Mouse (Mus musculus) MEL (cell line): Measurements from ENCODE around the gene Psmb4. TPM values are rescaled to one million over a fixed set of nuclear protein-coding genes. Genes with fewer than 3 reads are reported as not detected.

Experiments used
- DNase-seq: peaks from one replicate; pipeline ENCODE4 v3.0.0; 2011; ENCODE audit warnings: low read depth, low spot score
- H3K27ac ChIP-seq: 2 replicates; pipeline ENCODE4 v1.5.1; 2012; ENCODE audit warnings: low read depth, mild to moderate bottlenecking, control low read depth, low read length, moderate library complexity; ENCODE audit not compliant: control insufficient read depth
- H3K27me3 ChIP-seq, 2 experiments: fragments of 150-350 bp in 1 of 2; sonication (generic) in 1 of 2; 2 replicates each; pipeline ENCODE4 v1.6.1; 2012; ENCODE audit warnings: low read length in 2 of 2, mild to moderate bottlenecking in 2 of 2, improper control_type of control experiment in 1 of 2, moderate library complexity in 1 of 2; ENCODE audit not compliant: insufficient read depth in 2 of 2, control insufficient read depth in 1 of 2
- H3K36me3 ChIP-seq, 2 experiments: 2 replicates each; pipeline ENCODE4 v1.6.1; 2012 to 2014; ENCODE audit warnings: low read length in 2 of 2, improper control_type of control experiment in 1 of 2, inconsistent platforms in 1 of 2, mild to moderate bottlenecking in 1 of 2; ENCODE audit not compliant: insufficient read depth in 2 of 2, control insufficient read depth in 1 of 2
- H3K4me1 ChIP-seq, 2 experiments: fragments of 150-350 bp in 1 of 2; sonication (generic) in 1 of 2; 2 replicates each; pipeline ENCODE4 v1.6.1; 2012; ENCODE audit warnings: low read length in 2 of 2, improper control_type of control experiment in 1 of 2, mild to moderate bottlenecking in 1 of 2; ENCODE audit not compliant: insufficient read depth in 2 of 2, control insufficient read depth in 1 of 2
- H3K4me3 ChIP-seq, 2 experiments: fragments of 150-350 bp in 1 of 2; sonication (generic) in 1 of 2; 2 replicates each; pipeline ENCODE4 v1.5.1; 2012; ENCODE audit warnings: low read depth in 2 of 2, low read length in 2 of 2, mild to moderate bottlenecking in 2 of 2, moderate library complexity in 2 of 2, control low read depth in 1 of 2, improper control_type of control experiment in 1 of 2; ENCODE audit not compliant: control insufficient read depth in 1 of 2, insufficient read depth in 1 of 2
- H3K79me2 ChIP-seq: 2 replicates; pipeline ENCODE4 v1.6.1; 2012; ENCODE audit warnings: mild to moderate bottlenecking, low read length, moderate library complexity; ENCODE audit not compliant: control insufficient read depth, poor library complexity, insufficient read depth
- H3K9ac ChIP-seq: 2 replicates; pipeline ENCODE4 v1.6.1; 2012; ENCODE audit warnings: low read depth, mild to moderate bottlenecking, control low read depth, low read length, moderate library complexity; ENCODE audit not compliant: control insufficient read depth, poor library complexity, severe bottlenecking
- H3K9me3 ChIP-seq: fragments of 150-350 bp; sonication (generic); replicated peaks from 2 replicates; pipeline ENCODE4 v1.6.1; 2012; ENCODE audit warnings: mild to moderate bottlenecking, low read length, improper control_type of control experiment, moderate library complexity; ENCODE audit not compliant: insufficient read depth
- BHLHE40 ChIP-seq: IDR thresholded peaks from 2 replicates; pipeline ENCODE4 v1.6.1; 2012; ENCODE audit warnings: low read depth, mild to moderate bottlenecking, inconsistent platforms, low read length, improper control_type of control experiment, borderline replicate concordance
- CHD1 ChIP-seq: IDR thresholded peaks from 2 replicates; pipeline ENCODE4 v1.6.1; 2012; ENCODE audit warnings: low read depth, mild to moderate bottlenecking, inconsistent platforms, low read length, improper control_type of control experiment
- CHD2 ChIP-seq: IDR thresholded peaks from 2 replicates; pipeline ENCODE4 v1.6.1; 2011; ENCODE audit warnings: low read length, improper control_type of control experiment
- CTCF ChIP-seq, 3 experiments: IDR thresholded peaks in 2 of 3; conservative IDR thresholded peaks in 1 of 3; 2 replicates each; pipeline ENCODE4 v1.5.1; 2011 to 2012; ENCODE audit warnings: low read length in 3 of 3, low read depth in 2 of 3, mild to moderate bottlenecking in 2 of 3, improper control_type of control experiment in 1 of 3, inconsistent platforms in 1 of 3, mixed read lengths in 1 of 3, moderate library complexity in 1 of 3; ENCODE audit not compliant: control insufficient read depth in 1 of 3, insufficient read depth in 1 of 3, poor library complexity in 1 of 3, severe bottlenecking in 1 of 3
- ELF1 ChIP-seq: IDR thresholded peaks from 2 replicates; pipeline ENCODE4 v1.6.1; 2014; ENCODE audit warnings: low read depth, mild to moderate bottlenecking, inconsistent platforms, low read length, improper control_type of control experiment, moderate library complexity
- EP300 ChIP-seq, 2 experiments: IDR thresholded peaks; 2 replicates each; pipeline ENCODE4 v1.6.1; 2011; ENCODE audit warnings: improper control_type of control experiment in 2 of 2, low read length in 2 of 2, low read depth in 1 of 2, mild to moderate bottlenecking in 1 of 2
- ETS1 ChIP-seq: IDR thresholded peaks from 2 replicates; pipeline ENCODE4 v1.6.1; 2012; ENCODE audit warnings: low read depth, mild to moderate bottlenecking, inconsistent platforms, low read length, improper control_type of control experiment, moderate library complexity
- GABPA ChIP-seq: IDR thresholded peaks from 2 replicates; pipeline ENCODE4 v1.6.1; 2012; ENCODE audit warnings: low read depth, mild to moderate bottlenecking, inconsistent platforms, low read length, improper control_type of control experiment, moderate library complexity
- GATA1 ChIP-seq: IDR thresholded peaks from 2 replicates; pipeline ENCODE4 v1.6.1; 2011; ENCODE audit warnings: low read depth, low read length, improper control_type of control experiment
- HCFC1 ChIP-seq: IDR thresholded peaks from 2 replicates; pipeline ENCODE4 v1.6.1; 2012; ENCODE audit warnings: low read depth, mild to moderate bottlenecking, inconsistent platforms, low read length, improper control_type of control experiment, moderate library complexity
- JUND ChIP-seq: IDR thresholded peaks from 2 replicates; pipeline ENCODE4 v1.6.1; 2011; ENCODE audit warnings: low read depth, mild to moderate bottlenecking, improper control_type of control experiment, low read length
- KAT2A ChIP-seq: conservative IDR thresholded peaks from 2 replicates; pipeline ENCODE4 v1.6.1; 2012; ENCODE audit warnings: low read depth, low read length, improper control_type of control experiment, inconsistent platforms
- MAFK ChIP-seq: IDR thresholded peaks from 2 replicates; pipeline ENCODE4 v1.6.1; 2011; ENCODE audit warnings: low read depth, mild to moderate bottlenecking, low read length, improper control_type of control experiment, borderline replicate concordance
- MAZ ChIP-seq: IDR thresholded peaks from 2 replicates; pipeline ENCODE4 v1.6.1; 2012; ENCODE audit warnings: low read depth, mild to moderate bottlenecking, inconsistent platforms, low read length, improper control_type of control experiment
- MEF2A ChIP-seq: IDR thresholded peaks from 2 replicates; pipeline ENCODE4 v1.6.1; 2014; ENCODE audit warnings: low read depth, mild to moderate bottlenecking, inconsistent platforms, low read length, improper control_type of control experiment; ENCODE audit not compliant: poor library complexity, insufficient replicate concordance, severe bottlenecking; ENCODE audit errors: extremely low read depth
- MYB ChIP-seq: IDR thresholded peaks from 2 replicates; pipeline ENCODE4 v1.6.1; 2011; ENCODE audit warnings: mild to moderate bottlenecking, low read depth, low read length, improper control_type of control experiment
- MYC ChIP-seq: IDR thresholded peaks from 2 replicates; pipeline ENCODE4 v1.6.1; 2011; ENCODE audit warnings: low read depth, mild to moderate bottlenecking, low read length, improper control_type of control experiment, moderate library complexity
- NELFE ChIP-seq: IDR thresholded peaks from 2 replicates; pipeline ENCODE4 v1.6.1; 2011; ENCODE audit warnings: low read depth, low read length, improper control_type of control experiment
- POLR2AphosphoS5 ChIP-seq: IDR thresholded peaks from 2 replicates; pipeline ENCODE4 v1.6.1; 2012; ENCODE audit warnings: low read depth, borderline replicate concordance, mild to moderate bottlenecking, inconsistent platforms, low read length, moderate library complexity, mixed read lengths
- SIN3A ChIP-seq: IDR thresholded peaks from 2 replicates; pipeline ENCODE4 v1.6.1; 2012; ENCODE audit warnings: low read length, improper control_type of control experiment, inconsistent platforms
- SMC3 ChIP-seq: IDR thresholded peaks from 2 replicates; pipeline ENCODE4 v1.6.1; 2011; ENCODE audit warnings: low read depth, low read length, improper control_type of control experiment
- UBTF ChIP-seq: IDR thresholded peaks from 2 replicates; pipeline ENCODE4 v1.6.1; 2012; ENCODE audit warnings: low read depth, mild to moderate bottlenecking, inconsistent platforms, low read length, improper control_type of control experiment, moderate library complexity, borderline replicate concordance; ENCODE audit not compliant: insufficient read depth
- USF1 ChIP-seq: IDR thresholded peaks from 2 replicates; pipeline ENCODE4 v1.6.1; 2014; ENCODE audit warnings: low read depth, mild to moderate bottlenecking, inconsistent platforms, low read length, improper control_type of control experiment, moderate library complexity
- USF2 ChIP-seq, 2 experiments: IDR thresholded peaks; 2 replicates each; pipeline ENCODE4 v1.6.1; 2011 to 2012; ENCODE audit warnings: improper control_type of control experiment in 2 of 2, low read length in 2 of 2, borderline replicate concordance in 1 of 2, inconsistent platforms in 1 of 2, low read depth in 1 of 2, mild to moderate bottlenecking in 1 of 2; ENCODE audit not compliant: insufficient read depth in 1 of 2
- ZMIZ1 ChIP-seq: IDR thresholded peaks from 2 replicates; pipeline ENCODE4 v1.6.1; 2012; ENCODE audit warnings: low read depth, mild to moderate bottlenecking, inconsistent platforms, low read length, improper control_type of control experiment, moderate library complexity
- ZNF384 ChIP-seq: IDR thresholded peaks from 2 replicates; pipeline ENCODE4 v1.6.1; 2012; ENCODE audit warnings: low read depth, mild to moderate bottlenecking, inconsistent platforms, low read length, improper control_type of control experiment
- polyA plus RNA-seq, 2 experiments: library from polyadenylated mRNA; stranded (reverse) in 1 of 2; unstranded in 1 of 2; fragments of >175 nt in 1 of 2; fragments of >200 nt in 1 of 2; gene quantifications; 2 replicates each; pipeline versions ENCODE4 v1.2.1 to v1.2.4; 2012; ENCODE audit warnings: low replicate concordance in 2 of 2, low read depth in 1 of 2; ENCODE audit not compliant: insufficient read length in 2 of 2, insufficient read depth in 1 of 2, missing spikeins in 1 of 2
- total RNA-seq: library from RNA; depleted of rRNA; stranded (reverse); fragments of 300-350 nt; gene quantifications from 2 replicates; pipeline ENCODE4 v1.2.3, GENCODE M21; 2012

The Psmb4 gene
- total and polyA plus RNA-seq, 3 experiments = 826 to 964 (median 890) TPM

DNA sequence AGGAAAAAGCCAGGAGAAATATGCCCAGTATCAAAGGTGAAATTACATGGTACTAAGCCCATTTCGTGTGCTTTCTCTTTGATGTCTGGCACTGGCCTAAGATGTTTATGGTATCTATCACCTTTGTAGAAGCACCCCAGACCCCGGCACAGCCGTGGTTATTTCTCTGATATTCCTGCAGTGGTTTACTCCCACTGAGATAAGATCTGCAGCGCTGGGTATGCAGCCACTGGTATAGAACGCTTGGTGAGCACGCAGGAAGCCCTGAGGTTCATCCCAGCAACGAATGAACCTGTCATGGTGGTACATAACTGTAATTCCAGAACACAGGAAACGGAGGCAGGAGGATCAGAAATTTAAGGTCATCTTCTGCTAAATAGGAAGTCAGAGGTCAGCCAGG, 37.9 kb upstream of the Psmb4 start:
- no peaks in the 10 kb centered on the region for H3K9me3 ChIP-seq

DNA sequence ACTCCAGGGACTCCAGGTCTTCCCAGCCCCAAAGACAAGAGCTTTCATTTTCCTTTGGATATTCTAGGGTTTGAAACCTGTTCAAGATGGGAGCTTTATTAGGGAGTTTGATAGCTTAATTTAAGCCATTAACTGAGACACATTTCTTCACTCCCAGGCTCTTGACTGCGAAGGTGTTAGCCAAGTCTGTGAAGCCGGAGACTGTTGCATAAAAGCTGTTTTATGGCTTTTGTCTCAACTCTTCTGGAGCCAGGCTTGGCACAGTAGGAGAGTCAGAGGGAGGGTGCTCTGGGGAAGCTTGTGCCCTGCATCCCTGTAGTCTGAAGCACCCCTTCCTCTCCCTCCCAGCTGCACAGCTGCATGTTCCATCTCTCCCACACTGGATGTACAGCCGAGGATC, 35.6 kb upstream of the Psmb4 start:
- H3K4me1 ChIP-seq = peaks cover 18 to 38% of the 10 kb centered on the region in 2 experiments
- no peak for DNase-seq
- peaks cover 0 to 27% of the 10 kb centered on the region in 2 experiments; a peak in 2 of 4 replicates for H3K36me3 ChIP-seq
- TF ChIP-seq BHLHE40 = no peak
- TF ChIP-seq SMC3 = no peak
- TF ChIP-seq ELF1 = no peak
- no peak for TF ChIP-seq KAT2A
- no peak for TF ChIP-seq MYB
- no peak for TF ChIP-seq CTCF (IDR thresholded peaks at IDR 0.05 in 2 of 3, conservative IDR thresholded peaks at IDR 0.05 in 1 of 3; ENCODE audit: control insufficient read depth in 1 of 3, insufficient read depth in 1 of 3, low read depth in 2 of 3, low read length in 3 of 3, poor library complexity in 1 of 3, severe bottlenecking in 1 of 3)
- TF ChIP-seq MYC = no peak
- TF ChIP-seq HCFC1 = no peak
- no peak for TF ChIP-seq POLR2AphosphoS5
- TF ChIP-seq ZMIZ1 = no peak
- TF ChIP-seq NELFE = no peak
- no peak for TF ChIP-seq MAZ
- TF ChIP-seq ETS1 = no peak
- TF ChIP-seq USF2 (IDR thresholded peaks at IDR 0.05; ENCODE audit: borderline replicate concordance in 1 of 2, insufficient read depth in 1 of 2, low read depth in 1 of 2, low read length in 2 of 2) = no peak
- no peak for TF ChIP-seq UBTF
- no peak for TF ChIP-seq CHD2
- no peak for TF ChIP-seq GATA1
- no peak for TF ChIP-seq SIN3A
- TF ChIP-seq GABPA = no peak
- TF ChIP-seq CHD1 = no peak
- no peaks in the 10 kb centered on the region for H3K27me3 ChIP-seq
- H3K79me2 ChIP-seq = no peaks in the 10 kb centered on the region
- H3K9me3 ChIP-seq = no peaks in the 10 kb centered on the region
- no peak overlapping the region for H3K9ac ChIP-seq
- H3K27ac ChIP-seq = no peak overlapping the region
- no peak overlapping the region for H3K4me3 ChIP-seq

More for the DNA sequence above, 37.9 kb upstream of the Psmb4 start:
- H3K79me2 ChIP-seq = no peaks in the 10 kb centered on the region
- no peak overlapping the region for H3K9ac ChIP-seq
- H3K4me3 ChIP-seq = no peak overlapping the region
- no peak for DNase-seq
- peaks cover 14 to 39% of the 10 kb centered on the region in 2 experiments for H3K4me1 ChIP-seq
- peaks cover 0 to 27% of the 10 kb centered on the region in 2 experiments; a peak in 2 of 4 replicates for H3K36me3 ChIP-seq
- H3K27ac ChIP-seq = no peak overlapping the region
- TF ChIP-seq MAFK = no peak
- TF ChIP-seq USF1 = no peak
- 0 out of 4 replicates have a peak, but pooled peaks have one; percentile 3 to 18 for TF ChIP-seq EP300 (IDR thresholded peaks at IDR 0.05; ENCODE audit: low read depth in 1 of 2, low read length in 2 of 2)
- no peak for TF ChIP-seq ZNF384
- TF ChIP-seq GATA1 = peak; percentile 61; the same call in 1 of the 2 replicates
- TF ChIP-seq POLR2AphosphoS5 = no peak
- TF ChIP-seq MEF2A = no peak
- no peak for TF ChIP-seq JUND
- TF ChIP-seq, all 39 proteins: peak for 2
- H3K27me3 ChIP-seq = no peaks in the 10 kb centered on the region
